Comparison of ENCODE assay signal across 24 mouse cellular contexts in genomic region chr14:22473451-22473850, GRCm38 (mm10).
DNase-seq lines count a peak whose midpoint lies in the region; ATAC-seq and TF ChIP-seq lines count a peak whose summit lies in the region.
"Had no signal": no experiment of that assay in that cellular context is flagged by ENCODE, and none has a peak within 500 bp of the region (broad histone marks: within the 10 kb centered on the region; RNA-seq: fewer than 3 reads in every experiment).

No protein-coding gene starts in this region.

- 0 out of 2 replicates have a peak, but pooled peaks cover 3% of the 10 kb centered on the region for H3K4me1 ChIP-seq in kidney, postnatal 0 days (replicated peaks; ENCODE audit: insufficient read depth, low read length)
- H3K4me1 ChIP-seq in midbrain, embryonic 11.5 days (ENCODE audit: control insufficient read depth, insufficient read depth, low read length), result no peaks in the 10 kb centered on the region
- 0 out of 2 replicates have a peak, but pooled peaks cover 3% of the 10 kb centered on the region for H3K4me1 ChIP-seq in midbrain, embryonic 14.5 days (ENCODE audit: control insufficient read depth, insufficient read depth, low read length)
- H3K4me1 ChIP-seq in neural tube, embryonic 15.5 days, result peaks cover 31% of the 10 kb centered on the region
- H3K4me1 ChIP-seq: heart, embryonic 13.5 days; intestine, embryonic 15.5 days; liver, embryonic 12.5 days; midbrain, embryonic 12.5 days; stomach, embryonic 15.5 days had no signal

- 0 out of 2 replicates have a peak, but pooled peaks have one; percentile 7 for TF ChIP-seq CTCF in kidney, postnatal 0 days (IDR thresholded peaks at IDR 0.05; ENCODE audit: low read depth)

- no peak overlapping the region for H3K4me2 ChIP-seq in kidney, postnatal 0 days (ENCODE audit: low read length)
- no peak overlapping the region for H3K4me2 ChIP-seq in midbrain, embryonic 11.5 days
- H3K4me2 ChIP-seq in midbrain, embryonic 14.5 days (ENCODE audit: low read length), result no peak overlapping the region
- H3K4me2 ChIP-seq in neural tube, embryonic 15.5 days, result no peak overlapping the region
- H3K4me2 ChIP-seq: heart, embryonic 13.5 days; intestine, embryonic 15.5 days; liver, embryonic 12.5 days; midbrain, embryonic 12.5 days; stomach, embryonic 15.5 days had no signal

- H3K27ac ChIP-seq in kidney, postnatal 0 days, result no peak overlapping the region
- no peak overlapping the region for H3K27ac ChIP-seq in midbrain, embryonic 11.5 days (ENCODE audit: low read depth, low read length)
- no peak overlapping the region for H3K27ac ChIP-seq in midbrain, embryonic 14.5 days (replicated peaks; ENCODE audit: low read depth, low read length)
- H3K27ac ChIP-seq in neural tube, embryonic 15.5 days (replicated peaks), result no peak overlapping the region
- H3K27ac ChIP-seq: gastrocnemius, adult 2 months; heart, embryonic 13.5 days; intestine, embryonic 15.5 days; liver, embryonic 12.5 days; midbrain, embryonic 12.5 days; stomach, embryonic 15.5 days had no signal

- no peak overlapping the region for H3K9ac ChIP-seq in kidney, postnatal 0 days (ENCODE audit: low read depth, low read length)
- no peak overlapping the region for H3K9ac ChIP-seq in midbrain, embryonic 11.5 days (ENCODE audit: low read length)
- no peak overlapping the region for H3K9ac ChIP-seq in midbrain, embryonic 14.5 days (replicated peaks; ENCODE audit: low read length)
- no peak overlapping the region for H3K9ac ChIP-seq in neural tube, embryonic 15.5 days (replicated peaks)
- H3K9ac ChIP-seq: heart, embryonic 13.5 days; intestine, embryonic 15.5 days; liver, embryonic 12.5 days; liver, postnatal 0 days; midbrain, embryonic 12.5 days; stomach, embryonic 15.5 days had no signal

- no peak for ATAC-seq in kidney, postnatal 0 days (replicated peaks; ENCODE audit: low FRiP score, low read depth)
- ATAC-seq in midbrain, embryonic 11.5 days (ENCODE audit: low FRiP score), result no peak
- ATAC-seq in midbrain, embryonic 14.5 days (ENCODE audit: low FRiP score, low TSS enrichment), result no peak
- ATAC-seq in neural tube, embryonic 15.5 days (ENCODE audit: low FRiP score), result peak; percentile 69; the same call in 1 of the 2 replicates
- ATAC-seq: forebrain, embryonic 16.5 days; hindbrain, embryonic 16.5 days; intestine, embryonic 15.5 days; liver, embryonic 12.5 days; liver, postnatal 0 days; Patski had no signal

- H3K9me3 ChIP-seq in kidney, postnatal 0 days (replicated peaks; ENCODE audit: low read length), result no peaks in the 10 kb centered on the region
- H3K9me3 ChIP-seq in midbrain, embryonic 11.5 days (ENCODE audit: control insufficient read depth, low read length), result no peaks in the 10 kb centered on the region
- H3K9me3 ChIP-seq in midbrain, embryonic 14.5 days (ENCODE audit: control insufficient read depth, low read length), result no peaks in the 10 kb centered on the region
- H3K9me3 ChIP-seq in neural tube, embryonic 15.5 days (replicated peaks), result no peaks in the 10 kb centered on the region
- H3K9me3 ChIP-seq: heart, embryonic 13.5 days; intestine, embryonic 15.5 days; liver, embryonic 12.5 days; midbrain, embryonic 12.5 days; stomach, embryonic 15.5 days had no signal

- DNase-seq in heart, adult 11 months, result peak; percentile 36
- DNase-seq in heart, postnatal 36 days, result no peak
- DNase-seq in kidney, postnatal 0 days (ENCODE audit: low spot score), result peak; percentile 90
- no peak for DNase-seq in kidney, adult 18-20 months
- DNase-seq in midbrain, embryonic 11.5 days (ENCODE audit: low spot score, missing footprints), result peak; percentile 21
- no peak for DNase-seq in midbrain, embryonic 14.5 days
- DNase-seq: adrenal gland, postnatal 10 days; cerebellum, adult 8-10 months; cerebellum, postnatal 25 days; gastrocnemius, adult 2 months; heart, postnatal 10 days; liver, postnatal 0 days; lung, postnatal 36 days; right cerebral cortex, postnatal 25 days had no signal

- no peak overlapping the region for H3K4me3 ChIP-seq in kidney, postnatal 0 days (replicated peaks; ENCODE audit: low read depth, low read length)
- H3K4me3 ChIP-seq in midbrain, embryonic 11.5 days (ENCODE audit: low read depth, low read length), result no peak overlapping the region
- no peak overlapping the region for H3K4me3 ChIP-seq in midbrain, embryonic 14.5 days (replicated peaks; ENCODE audit: low read depth, low read length)
- H3K4me3 ChIP-seq in neural tube, embryonic 15.5 days (replicated peaks), result no peak overlapping the region
- H3K4me3 ChIP-seq: erythroblast, embryonic 14.5 days; gastrocnemius, adult 2 months; heart, embryonic 13.5 days; intestine, embryonic 15.5 days; liver, embryonic 12.5 days; midbrain, embryonic 12.5 days; stomach, embryonic 15.5 days had no signal

- 25% methylated on average over 7 of the region's 7 CpGs for WGBS in kidney, postnatal 0 days
- WGBS in midbrain, embryonic 11.5 days, result 87% methylated on average over 7 of the region's 7 CpGs
- WGBS in midbrain, embryonic 14.5 days, result 77% methylated on average over 7 of the region's 7 CpGs
- 40% methylated on average over 7 of the region's 7 CpGs for WGBS in neural tube, embryonic 15.5 days

- 0 out of 2 replicates have a peak, but pooled peaks cover 2% of the 10 kb centered on the region for H3K27me3 ChIP-seq in kidney, postnatal 0 days (ENCODE audit: insufficient read depth, low read length)
- H3K27me3 ChIP-seq in midbrain, embryonic 11.5 days (ENCODE audit: control insufficient read depth, insufficient read depth, low read length), result no peaks in the 10 kb centered on the region
- no peaks in the 10 kb centered on the region for H3K27me3 ChIP-seq in midbrain, embryonic 14.5 days (ENCODE audit: control insufficient read depth, insufficient read depth, low read length)
- H3K27me3 ChIP-seq in neural tube, embryonic 15.5 days (replicated peaks), result no peaks in the 10 kb centered on the region
- H3K27me3 ChIP-seq: heart, embryonic 13.5 days; intestine, embryonic 15.5 days; liver, embryonic 12.5 days; Patski; stomach, embryonic 15.5 days had no signal

- intact Hi-C loops in heart, postnatal 36 days (cut with DNase I), result no loop called here

- H3K36me3 ChIP-seq in kidney, postnatal 0 days (ENCODE audit: insufficient read depth, low read length), result no peaks in the 10 kb centered on the region
- no peaks in the 10 kb centered on the region for H3K36me3 ChIP-seq in midbrain, embryonic 11.5 days (ENCODE audit: control insufficient read depth, insufficient read depth, low read length)
- H3K36me3 ChIP-seq in midbrain, embryonic 14.5 days (ENCODE audit: control insufficient read depth, insufficient read depth, low read length), result no peaks in the 10 kb centered on the region
- H3K36me3 ChIP-seq in neural tube, embryonic 15.5 days, result no peaks in the 10 kb centered on the region
- H3K36me3 ChIP-seq: heart, embryonic 13.5 days; intestine, embryonic 15.5 days; liver, embryonic 12.5 days; midbrain, embryonic 12.5 days; stomach, embryonic 15.5 days had no signal

Comparison
In these comparisons a context has a peak if more than half of its experiments do, and no peak if none do; other contexts are left out.
1. DNase-seq: peak in heart, adult 11 months (single experiment), kidney, postnatal 0 days (single experiment) and midbrain, embryonic 11.5 days (single experiment); none in heart, postnatal 36 days (0 of 2), kidney, adult 18-20 months (single experiment) and midbrain, embryonic 14.5 days (single experiment).